Mouse (Mus musculus): Measurements from ENCODE around the gene Gm29427. TPM values are rescaled to one million over a fixed set of nuclear protein-coding genes. Genes with fewer than 3 reads are reported as not detected.

The Gm29427 gene
- polyA plus RNA-seq (2016; fragmentation: Nextera tagmentation; extraction: Ambion mirVana): not detected in 2 replicates

- peak within 1 kb of the TSS; percentile 91 for H3K9ac ChIP-seq
- WGBS: under 1% methylated on average over 38 of the region's 38 CpGs
- H3K27me3 ChIP-seq (replicated peaks): 0 out of 2 replicates have a peak, but pooled peaks cover 5% of the 10 kb centered on the region
- H3K9me3 ChIP-seq (replicated peaks): no peaks in the 10 kb centered on the region
- H3K4me2 ChIP-seq: peak within 1 kb of the TSS; percentile 99
- peak within 1 kb of the TSS; percentile 89 for H3K27ac ChIP-seq (ENCODE audit: poor library complexity, severe bottlenecking)
- peaks cover 9% of the 10 kb centered on the region for H3K36me3 ChIP-seq
- ATAC-seq (ENCODE audit: insufficient number of reproducible peaks, low FRiP score): peak; percentile 94
- peak within 1 kb of the TSS; percentile 90 for H3K4me3 ChIP-seq
- H3K4me1 ChIP-seq (replicated peaks): peaks cover 19% of the 10 kb centered on the region; the same call in 1 of the 2 replicates
These were observed at the start of gene Gm29427 for GRCm38 (mm10) chr1:130715561-130716217. Gene Gm29427, minus strand, starts transcription at chr1:130715799.

DNA sequence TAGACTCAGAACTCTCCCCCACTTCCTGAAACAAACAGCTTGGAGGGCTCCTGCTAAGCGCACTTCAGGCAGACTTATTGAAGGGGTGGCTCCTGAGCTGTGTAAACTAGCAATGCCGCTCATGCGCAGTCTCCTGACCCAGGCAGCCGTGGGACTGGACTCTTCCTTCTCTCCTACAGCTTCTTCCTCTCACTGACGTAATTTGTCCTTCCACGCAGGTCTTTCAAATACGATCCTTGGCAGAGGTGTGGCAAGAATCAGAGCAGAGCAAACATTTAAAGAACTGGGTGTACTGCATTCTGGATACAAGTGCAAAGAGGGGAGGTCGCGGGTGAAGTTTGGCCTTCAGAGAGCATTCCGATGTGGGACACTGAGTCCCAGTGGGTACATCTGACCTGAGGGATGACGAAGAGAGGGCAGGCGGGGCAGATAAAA lies 48.4 kb upstream of the Gm29427 start:
- no peak overlapping the region for H3K4me3 ChIP-seq
- H3K4me2 ChIP-seq: no peak overlapping the region
- H3K27ac ChIP-seq (ENCODE audit: poor library complexity, severe bottlenecking): no peak overlapping the region
- no peak overlapping the region for H3K9ac ChIP-seq
- no peaks in the 10 kb centered on the region for H3K9me3 ChIP-seq (replicated peaks)
- ATAC-seq (ENCODE audit: insufficient number of reproducible peaks, low FRiP score): no peak
- H3K4me1 ChIP-seq (replicated peaks): peaks cover 7% of the 10 kb centered on the region
- 77% methylated on average over 12 of the region's 12 CpGs for WGBS
- no peaks in the 10 kb centered on the region for H3K27me3 ChIP-seq (replicated peaks)
- no peaks in the 10 kb centered on the region for H3K36me3 ChIP-seq

DNA sequence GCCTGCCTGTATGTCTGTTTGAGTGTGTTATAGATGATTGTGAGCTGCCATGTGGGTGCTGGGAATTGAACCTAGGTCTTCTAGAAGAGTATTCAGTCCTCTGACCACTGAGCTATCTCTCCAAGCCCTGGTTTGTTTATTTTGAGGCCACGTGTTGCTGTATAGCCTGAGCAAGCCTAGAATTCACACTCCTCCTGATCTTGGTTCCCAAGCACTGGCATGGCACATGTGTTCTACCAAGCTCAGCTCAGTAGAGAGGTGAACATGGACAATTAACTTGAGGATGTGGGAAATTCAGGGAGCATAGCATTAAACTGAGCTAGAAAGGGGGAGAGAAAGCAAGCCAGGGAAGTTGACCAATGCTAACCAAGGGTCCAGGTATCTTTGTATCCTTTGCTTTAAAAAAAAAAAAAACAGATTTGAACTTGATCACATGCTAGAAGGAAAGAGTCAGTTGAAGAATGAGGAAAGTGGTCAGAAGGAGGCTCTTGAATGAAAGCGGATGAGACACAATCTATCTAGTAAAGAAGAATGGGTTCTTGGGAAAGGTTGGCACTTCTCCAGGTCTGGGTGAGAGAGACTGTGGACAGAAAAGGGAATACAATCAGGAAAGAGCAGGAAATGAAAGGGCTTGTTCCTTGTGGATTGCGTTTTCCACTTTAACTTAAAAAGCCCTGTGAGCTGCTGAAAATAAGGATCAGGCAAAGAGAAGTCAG lies 46.6 kb upstream of the Gm29427 start:
- H3K27me3 ChIP-seq (replicated peaks): no peaks in the 10 kb centered on the region

DNA sequence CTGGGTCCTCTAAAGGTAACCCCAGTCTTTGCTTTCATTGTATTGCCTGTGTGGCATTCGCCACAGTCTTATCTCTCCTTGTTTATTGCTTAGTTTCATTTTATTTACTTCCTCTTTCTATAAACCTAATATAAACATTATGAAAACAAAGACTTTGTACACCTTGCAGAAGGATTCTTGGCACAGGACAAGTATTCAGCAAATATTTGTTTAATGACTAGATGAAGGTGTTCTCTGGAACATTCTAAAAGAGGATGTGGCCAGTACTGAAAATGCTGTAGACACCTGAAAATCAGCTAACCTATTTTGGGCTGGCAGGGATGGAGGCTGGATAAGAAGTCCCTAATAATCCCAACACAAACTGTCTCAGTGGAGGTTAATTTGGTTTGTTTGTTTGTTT lies 46.0 kb upstream of the Gm29427 start:
- no peak overlapping the region for H3K4me2 ChIP-seq
- H3K4me3 ChIP-seq: no peak overlapping the region
- H3K9ac ChIP-seq: no peak overlapping the region
- no peaks in the 10 kb centered on the region for H3K36me3 ChIP-seq
- H3K9me3 ChIP-seq (replicated peaks): no peaks in the 10 kb centered on the region
- ATAC-seq (ENCODE audit: insufficient number of reproducible peaks, low FRiP score): no peak
- peaks cover 7% of the 10 kb centered on the region for H3K4me1 ChIP-seq (replicated peaks)
- H3K27me3 ChIP-seq (replicated peaks): no peaks in the 10 kb centered on the region
- H3K27ac ChIP-seq (ENCODE audit: poor library complexity, severe bottlenecking): no peak overlapping the region
- 84% methylated on average over 1 of the region's 1 CpGs for WGBS

More for the DNA sequence above, 46.6 kb upstream of the Gm29427 start:
- Histone ChIP-seq H3K4me3 (no peak overlapping the region), H3K9ac (no peak overlapping the region), H3K27ac (ENCODE audit: poor library complexity, severe bottlenecking) (no peak overlapping the region), H3K9me3 (replicated peaks) (no peaks in the 10 kb centered on the region), H3K4me1 (replicated peaks) (peaks cover 7% of the 10 kb centered on the region), H3K36me3 (no peaks in the 10 kb centered on the region), H3K4me2 (no peak overlapping the region)
- ATAC-seq (ENCODE audit: insufficient number of reproducible peaks, low FRiP score): no peak
- WGBS: 64% methylated on average over 3 of the region's 3 CpGs

GRCm38 (mm10) chr1:130759689-130760088 lies 44.1 kb upstream of the Gm29427 start:
- 32% methylated on average over 9 of the region's 9 CpGs for WGBS
- Histone ChIP-seq H3K4me3 (no peak overlapping the region), H3K4me1 (replicated peaks) (peaks cover 7% of the 10 kb centered on the region), H3K27me3 (replicated peaks) (no peaks in the 10 kb centered on the region), H3K9me3 (replicated peaks) (no peaks in the 10 kb centered on the region), H3K36me3 (no peaks in the 10 kb centered on the region), H3K9ac (no peak overlapping the region), H3K4me2 (no peak overlapping the region), H3K27ac (ENCODE audit: poor library complexity, severe bottlenecking) (no peak overlapping the region)
- ATAC-seq (ENCODE audit: insufficient number of reproducible peaks, low FRiP score): no peak

DNA sequence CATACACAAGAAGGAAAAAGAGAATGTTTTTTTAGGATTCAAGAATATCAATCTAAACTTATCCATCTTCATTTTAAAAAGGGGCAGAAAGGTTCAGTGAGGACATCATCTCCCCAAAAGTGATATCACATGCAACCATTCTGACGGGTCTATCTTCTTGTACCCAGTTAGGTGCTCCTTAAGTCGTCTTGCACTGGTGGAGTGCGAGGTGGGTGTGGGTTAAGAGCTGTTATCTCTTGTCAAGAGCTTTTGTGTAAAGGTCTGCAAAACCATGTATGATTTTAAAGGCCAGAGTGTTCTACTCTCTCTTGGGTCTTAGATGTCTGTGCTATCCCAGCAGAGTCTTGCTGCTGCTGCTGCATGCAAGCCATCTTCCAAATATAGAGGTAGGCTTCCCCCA lies 31.2 kb upstream of the Gm29427 start:
- no peaks in the 10 kb centered on the region for H3K27me3 ChIP-seq (replicated peaks)
- ATAC-seq (ENCODE audit: insufficient number of reproducible peaks, low FRiP score): no peak

DNA sequence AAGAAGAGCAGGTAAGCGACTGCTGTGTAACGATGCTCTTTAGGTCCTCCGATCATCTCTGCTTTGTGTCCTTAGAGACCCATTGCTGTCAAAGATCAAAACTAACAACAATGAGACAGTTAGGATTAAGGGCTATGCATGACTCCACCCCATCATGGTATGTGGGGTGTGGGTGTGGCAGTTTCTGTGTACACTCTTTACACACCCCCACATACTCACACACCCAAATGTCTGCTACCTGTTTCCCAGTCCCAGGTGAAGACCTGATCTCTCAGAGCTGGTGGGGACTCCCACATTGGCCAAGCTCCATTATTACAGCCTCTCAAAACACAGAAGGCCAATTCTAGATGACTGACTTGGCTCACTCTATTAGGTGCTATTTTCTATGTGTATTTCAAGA lies 30.0 kb upstream of the Gm29427 start:
- ATAC-seq (ENCODE audit: insufficient number of reproducible peaks, low FRiP score): no peak
- H3K36me3 ChIP-seq: no peaks in the 10 kb centered on the region
- no peaks in the 10 kb centered on the region for H3K9me3 ChIP-seq (replicated peaks)
- H3K27me3 ChIP-seq (replicated peaks): no peaks in the 10 kb centered on the region
- no peak overlapping the region for H3K4me2 ChIP-seq
- peaks cover 28% of the 10 kb centered on the region for H3K4me1 ChIP-seq (replicated peaks)
- no peak overlapping the region for H3K4me3 ChIP-seq
- no peak overlapping the region for H3K9ac ChIP-seq
- 94% methylated on average over 3 of the region's 3 CpGs for WGBS
- no peak overlapping the region for H3K27ac ChIP-seq (ENCODE audit: poor library complexity, severe bottlenecking)

More for the DNA sequence above, 31.2 kb upstream of the Gm29427 start:
- Histone ChIP-seq H3K4me1 (replicated peaks) (peaks cover 16% of the 10 kb centered on the region), H3K36me3 (no peaks in the 10 kb centered on the region), H3K9me3 (replicated peaks) (no peaks in the 10 kb centered on the region), H3K27ac (ENCODE audit: poor library complexity, severe bottlenecking) (no peak overlapping the region), H3K9ac (no peak overlapping the region), H3K4me3 (no peak overlapping the region), H3K4me2 (no peak overlapping the region)
- 65% methylated on average over 3 of the region's 3 CpGs for WGBS

- no peaks in the 10 kb centered on the region for H3K9me3 ChIP-seq (replicated peaks)
- ATAC-seq (ENCODE audit: insufficient number of reproducible peaks, low FRiP score): no peak
These were observed 29.4 kb upstream of the Gm29427 start for GRCm38 (mm10) chr1:130744961-130745360.

DNA sequence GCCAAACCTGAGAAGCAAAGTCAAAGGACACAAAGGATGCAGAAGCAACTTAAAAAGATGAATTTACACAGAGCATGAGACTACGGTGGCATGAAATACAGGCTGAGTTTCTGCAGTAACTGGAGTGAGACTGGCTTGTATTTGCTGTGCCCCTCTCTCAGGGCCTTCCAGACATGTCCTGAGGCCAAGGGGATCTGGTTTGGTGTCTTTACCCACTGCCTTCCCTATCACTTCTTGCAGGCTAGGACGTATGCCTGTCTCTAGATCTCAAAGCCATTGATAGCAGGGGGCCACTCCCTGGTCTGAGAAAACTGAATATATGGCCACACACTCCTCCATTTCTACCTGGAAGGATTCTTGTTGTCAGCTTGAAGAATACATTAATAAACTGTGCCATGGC lies 28.6 kb upstream of the Gm29427 start:
- H3K27ac ChIP-seq (ENCODE audit: poor library complexity, severe bottlenecking): no peak overlapping the region
- WGBS: 59% methylated on average over 2 of the region's 2 CpGs
- no peak overlapping the region for H3K4me2 ChIP-seq
- no peaks in the 10 kb centered on the region for H3K9me3 ChIP-seq (replicated peaks)
- ATAC-seq (ENCODE audit: insufficient number of reproducible peaks, low FRiP score): no peak
- no peaks in the 10 kb centered on the region for H3K27me3 ChIP-seq (replicated peaks)
- H3K36me3 ChIP-seq: no peaks in the 10 kb centered on the region
- peaks cover 35% of the 10 kb centered on the region for H3K4me1 ChIP-seq (replicated peaks)
- H3K9ac ChIP-seq: no peak overlapping the region
- no peak overlapping the region for H3K4me3 ChIP-seq

More at GRCm38 (mm10) chr1:130744961-130745360, 29.4 kb upstream of the Gm29427 start:
- Histone ChIP-seq H3K4me3 (no peak overlapping the region), H3K4me1 (replicated peaks) (peaks cover 34% of the 10 kb centered on the region), H3K4me2 (no peak overlapping the region), H3K27ac (ENCODE audit: poor library complexity, severe bottlenecking) (no peak overlapping the region), H3K9ac (no peak overlapping the region), H3K27me3 (replicated peaks) (no peaks in the 10 kb centered on the region), H3K36me3 (no peaks in the 10 kb centered on the region)
- 85% methylated on average over 5 of the region's 5 CpGs for WGBS

DNA sequence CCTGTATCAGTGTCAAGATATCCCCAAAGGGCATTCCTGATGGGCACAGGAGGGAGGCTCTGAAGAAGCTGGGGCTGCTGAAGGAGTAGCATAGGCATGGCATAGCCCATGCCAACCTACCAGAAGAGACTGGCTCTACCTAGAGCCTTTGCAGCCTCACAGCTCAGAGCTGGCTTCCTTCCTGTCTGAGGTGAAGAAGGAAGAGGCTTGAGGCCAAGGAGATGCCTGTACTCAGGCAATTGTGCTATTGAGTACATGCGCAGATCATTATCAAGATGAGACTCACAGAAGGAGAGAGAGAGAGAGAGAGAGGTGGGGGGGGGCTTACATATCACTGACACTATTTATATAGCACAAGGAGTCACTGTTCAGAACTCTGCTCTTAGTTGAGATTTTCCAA lies 28.2 kb upstream of the Gm29427 start:
- 83% methylated on average over 1 of the region's 1 CpGs for WGBS
- no peak overlapping the region for H3K27ac ChIP-seq (ENCODE audit: poor library complexity, severe bottlenecking)

GRCm38 (mm10) chr1:130742201-130742600 lies 26.6 kb upstream of the Gm29427 start:
- Histone ChIP-seq H3K9ac (no peak overlapping the region), H3K27me3 (replicated peaks) (0 out of 2 replicates have a peak, but pooled peaks cover 2% of the 10 kb centered on the region), H3K27ac (ENCODE audit: poor library complexity, severe bottlenecking) (peak overlapping the region; percentile 56), H3K4me3 (no peak overlapping the region), H3K9me3 (replicated peaks) (no peaks in the 10 kb centered on the region), H3K36me3 (no peaks in the 10 kb centered on the region), H3K4me2 (no peak overlapping the region), H3K4me1 (replicated peaks) (peaks cover 37% of the 10 kb centered on the region)
- WGBS: 86% methylated on average over 7 of the region's 7 CpGs
- no peak for ATAC-seq (ENCODE audit: insufficient number of reproducible peaks, low FRiP score)

More for the DNA sequence above, 28.2 kb upstream of the Gm29427 start:
- Histone ChIP-seq H3K36me3 (no peaks in the 10 kb centered on the region), H3K27me3 (replicated peaks) (no peaks in the 10 kb centered on the region), H3K4me2 (no peak overlapping the region), H3K4me3 (no peak overlapping the region), H3K4me1 (replicated peaks) (peaks cover 35% of the 10 kb centered on the region), H3K9ac (no peak overlapping the region), H3K9me3 (replicated peaks) (no peaks in the 10 kb centered on the region)
- ATAC-seq (ENCODE audit: insufficient number of reproducible peaks, low FRiP score): no peak
